Mouse (Mus musculus): ENCODE data around the gene Tns1. TPM values are rescaled to one million over a fixed set of nuclear protein-coding genes. Genes with fewer than 3 reads are reported as not detected.
A peak's percentile ranks its signal among the peaks of the same experiment; 100 is the strongest.

Tns1 gene
- polyA plus RNA-seq, 1 experiment: 35.5 TPM

GRCm38 (mm10) chr1:74109670-74110069 lies 14.6 kb downstream of the Tns1 start:
- H3K27ac ChIP-seq (ENCODE audit: insufficient read depth, low read depth, low read length): no peak overlapping the region

GRCm38 (mm10) chr1:74107931-74108618 lies 16.2 kb downstream of the Tns1 start:
- TF ChIP-seq POLR2A (IDR thresholded peaks at IDR 0.05; ENCODE audit: borderline replicate concordance, low read depth, low read length) (no peak), CTCF (IDR thresholded peaks at IDR 0.05; ENCODE audit: low read depth, low read length) (no peak)
- no peak overlapping the region for H3K27ac ChIP-seq (ENCODE audit: insufficient read depth, low read depth, low read length)

More at GRCm38 (mm10) chr1:74109670-74110069, 14.6 kb downstream of the Tns1 start:
- TF ChIP-seq POLR2A (IDR thresholded peaks at IDR 0.05; ENCODE audit: borderline replicate concordance, low read depth, low read length) (no peak), CTCF (IDR thresholded peaks at IDR 0.05; ENCODE audit: low read depth, low read length) (no peak)
- no peak overlapping the region for H3K4me3 ChIP-seq (ENCODE audit: insufficient read depth, low read length)
- peaks cover 3% of the 10 kb centered on the region; the same call in 1 of the 2 replicates for H3K4me1 ChIP-seq (ENCODE audit: control insufficient read depth, insufficient read depth, low read length)

GRCm38 (mm10) chr1:74106214-74106613 lies 18.0 kb downstream of the Tns1 start:
- no peak for TF ChIP-seq POLR2A (IDR thresholded peaks at IDR 0.05; ENCODE audit: borderline replicate concordance, low read depth, low read length)
- TF ChIP-seq CTCF (IDR thresholded peaks at IDR 0.05; ENCODE audit: low read depth, low read length): no peak
- H3K4me3 ChIP-seq (ENCODE audit: insufficient read depth, low read length): no peak overlapping the region
- H3K4me1 ChIP-seq (ENCODE audit: control insufficient read depth, insufficient read depth, low read length): peaks cover 3% of the 10 kb centered on the region; the same call in 1 of the 2 replicates
- H3K27ac ChIP-seq (ENCODE audit: insufficient read depth, low read depth, low read length): no peak overlapping the region

More at GRCm38 (mm10) chr1:74107931-74108618, 16.2 kb downstream of the Tns1 start:
- Histone ChIP-seq H3K4me3 (ENCODE audit: insufficient read depth, low read length) (no peak overlapping the region), H3K4me1 (ENCODE audit: control insufficient read depth, insufficient read depth, low read length) (peaks cover 3% of the 10 kb centered on the region; the same call in 1 of the 2 replicates)

GRCm38 (mm10) chr1:74105660-74106059 lies 18.6 kb downstream of the Tns1 start:
- Histone ChIP-seq H3K27ac (ENCODE audit: insufficient read depth, low read depth, low read length) (no peak overlapping the region), H3K4me1 (ENCODE audit: control insufficient read depth, insufficient read depth, low read length) (peaks cover 3% of the 10 kb centered on the region; the same call in 1 of the 2 replicates), H3K4me3 (ENCODE audit: insufficient read depth, low read length) (no peak overlapping the region)
- no peak for TF ChIP-seq CTCF (IDR thresholded peaks at IDR 0.05; ENCODE audit: low read depth, low read length)
- no peak for TF ChIP-seq POLR2A (IDR thresholded peaks at IDR 0.05; ENCODE audit: borderline replicate concordance, low read depth, low read length)

- peaks cover 3% of the 10 kb centered on the region; the same call in 1 of the 2 replicates for H3K4me1 ChIP-seq (ENCODE audit: control insufficient read depth, insufficient read depth, low read length)
- TF ChIP-seq POLR2A (IDR thresholded peaks at IDR 0.05; ENCODE audit: borderline replicate concordance, low read depth, low read length): no peak
- no peak for TF ChIP-seq CTCF (IDR thresholded peaks at IDR 0.05; ENCODE audit: low read depth, low read length)
- no peak overlapping the region for H3K4me3 ChIP-seq (ENCODE audit: insufficient read depth, low read length)
- H3K27ac ChIP-seq (ENCODE audit: insufficient read depth, low read depth, low read length): no peak overlapping the region
Measured at GRCm38 (mm10) chr1:74103654-74104353, 20.4 kb downstream of the Tns1 start.

- no peaks in the 10 kb centered on the region for H3K4me1 ChIP-seq (ENCODE audit: control insufficient read depth, insufficient read depth, low read length)
- no peak overlapping the region for H3K4me3 ChIP-seq (ENCODE audit: insufficient read depth, low read length)
- TF ChIP-seq POLR2A (IDR thresholded peaks at IDR 0.05; ENCODE audit: borderline replicate concordance, low read depth, low read length) (no peak), CTCF (IDR thresholded peaks at IDR 0.05; ENCODE audit: low read depth, low read length) (no peak)
- H3K27ac ChIP-seq (ENCODE audit: insufficient read depth, low read depth, low read length): no peak overlapping the region
Measured at GRCm38 (mm10) chr1:74099001-74099435, 25.2 kb downstream of the Tns1 start.

GRCm38 (mm10) chr1:74098004-74099000 lies 25.9 kb downstream of the Tns1 start:
- peak overlapping the region; percentile 17 for H3K4me3 ChIP-seq (ENCODE audit: insufficient read depth, low read length)
- H3K4me1 ChIP-seq (ENCODE audit: control insufficient read depth, insufficient read depth, low read length): no peaks in the 10 kb centered on the region
- H3K27ac ChIP-seq (ENCODE audit: insufficient read depth, low read depth, low read length): no peak overlapping the region
- TF ChIP-seq POLR2A (IDR thresholded peaks at IDR 0.05; ENCODE audit: borderline replicate concordance, low read depth, low read length): no peak
- TF ChIP-seq CTCF (IDR thresholded peaks at IDR 0.05; ENCODE audit: low read depth, low read length): no peak

- Histone ChIP-seq H3K4me3 (ENCODE audit: insufficient read depth, low read length) (no peak overlapping the region), H3K4me1 (ENCODE audit: control insufficient read depth, insufficient read depth, low read length) (no peaks in the 10 kb centered on the region), H3K27ac (ENCODE audit: insufficient read depth, low read depth, low read length) (no peak overlapping the region)
- TF ChIP-seq POLR2A (IDR thresholded peaks at IDR 0.05; ENCODE audit: borderline replicate concordance, low read depth, low read length) (no peak), CTCF (IDR thresholded peaks at IDR 0.05; ENCODE audit: low read depth, low read length) (no peak)
Measured at GRCm38 (mm10) chr1:74095728-74096127, 28.5 kb downstream of the Tns1 start.

- TF ChIP-seq CTCF (IDR thresholded peaks at IDR 0.05; ENCODE audit: low read depth, low read length) (no peak), POLR2A (IDR thresholded peaks at IDR 0.05; ENCODE audit: borderline replicate concordance, low read depth, low read length) (no peak)
- Histone ChIP-seq H3K27ac (ENCODE audit: insufficient read depth, low read depth, low read length) (no peak overlapping the region), H3K4me1 (ENCODE audit: control insufficient read depth, insufficient read depth, low read length) (no peaks in the 10 kb centered on the region), H3K4me3 (ENCODE audit: insufficient read depth, low read length) (no peak overlapping the region)
Measured at GRCm38 (mm10) chr1:74095296-74095695, 29.0 kb downstream of the Tns1 start.

Data from bone marrow macrophage, adult 2 months (primary cell).